Mouse (Mus musculus): ENCODE results near the gene Dlx3.

DNA sequence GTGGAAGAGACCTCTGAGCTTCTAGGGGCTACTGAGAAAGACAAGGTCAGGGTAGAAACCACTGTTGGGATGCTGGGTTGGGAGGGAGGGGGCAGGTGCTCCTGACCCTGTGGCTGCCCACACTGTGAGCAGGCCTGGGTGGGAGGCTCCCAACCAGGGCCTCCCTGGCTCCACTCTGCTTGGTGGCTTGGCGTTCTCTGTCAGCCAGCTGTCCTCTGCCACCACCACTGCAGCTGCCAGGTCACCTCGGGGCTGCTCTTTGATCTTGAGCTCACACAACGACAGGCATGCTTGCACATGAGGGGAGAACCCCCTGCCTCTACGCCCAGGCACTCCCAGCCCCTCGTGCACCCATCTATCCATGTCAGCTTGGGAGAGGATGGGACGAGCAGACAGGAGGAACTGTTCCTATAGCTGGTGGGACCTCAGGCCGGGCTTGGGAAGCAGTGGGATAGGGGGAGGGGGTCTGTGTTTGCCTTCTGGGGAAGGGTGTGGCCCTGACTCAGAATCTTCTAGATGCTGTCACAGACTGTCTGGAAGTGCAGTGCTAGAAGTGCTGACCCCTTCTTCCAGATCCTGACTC lies 5.5 kb downstream of the Dlx3 start:
- TF ChIP-seq CTCF (IDR thresholded peaks at IDR 0.05; ENCODE audit: insufficient read depth, low read length) (no peak), POLR2A (IDR thresholded peaks at IDR 0.05; ENCODE audit: borderline replicate concordance, extremely low read depth, low read depth, low read length) (no peak)
